Mouse (Mus musculus): ENCODE measurements at regions not wholly inside any gene's neighbourhood (a gene's known extent, or its start where the extent isn't known, plus 50 kb on each side); places are given as distances from the start of the nearest gene placed in this dataset.

GRCm38 (mm10) chr11:64321900-64322425 lies 113.2 kb upstream of the Hs3st3a1 start:
- Histone ChIP-seq H3K4me3 (ENCODE audit: insufficient read depth, low read depth, low read length) (no peak overlapping the region), H3K4me1 (ENCODE audit: control insufficient read depth, insufficient read depth, low read length) (no peaks in the 10 kb centered on the region), H3K27ac (ENCODE audit: insufficient read depth, low read depth, low read length) (no peak overlapping the region), H3K27me3 (replicated peaks; ENCODE audit: control insufficient read depth, insufficient read depth, low read length) (no peaks in the 10 kb centered on the region), H3K36me3 (ENCODE audit: control insufficient read depth, insufficient read depth, low read length) (no peaks in the 10 kb centered on the region)
- WGBS: 88% methylated on average over 8 of the region's 8 CpGs
- DNase-seq: no peak
- TF ChIP-seq POLR2A (IDR thresholded peaks at IDR 0.05; ENCODE audit: low read depth, low read length) (no peak), CTCF (conservative IDR thresholded peaks at IDR 0.05; ENCODE audit: insufficient read depth, insufficient read length, low read depth, low read length) (no peak)

GRCm38 (mm10) chr11:64317458-64317857 lies 117.7 kb upstream of the Hs3st3a1 start:
- H3K4me1 ChIP-seq (ENCODE audit: control insufficient read depth, insufficient read depth, low read length): no peaks in the 10 kb centered on the region
- H3K27me3 ChIP-seq (replicated peaks; ENCODE audit: control insufficient read depth, insufficient read depth, low read length): no peaks in the 10 kb centered on the region
- no peak overlapping the region for H3K27ac ChIP-seq (ENCODE audit: insufficient read depth, low read depth, low read length)
- DNase-seq: no peak
- H3K36me3 ChIP-seq (ENCODE audit: control insufficient read depth, insufficient read depth, low read length): no peaks in the 10 kb centered on the region
- no peak overlapping the region for H3K4me3 ChIP-seq (ENCODE audit: insufficient read depth, low read depth, low read length)
- TF ChIP-seq POLR2A (IDR thresholded peaks at IDR 0.05; ENCODE audit: low read depth, low read length) (no peak), CTCF (conservative IDR thresholded peaks at IDR 0.05; ENCODE audit: insufficient read depth, insufficient read length, low read depth, low read length) (no peak)
- 82% methylated on average over 6 of the region's 6 CpGs for WGBS

- Histone ChIP-seq H3K4me1 (ENCODE audit: control insufficient read depth, insufficient read depth, low read length) (no peaks in the 10 kb centered on the region), H3K4me3 (ENCODE audit: insufficient read depth, low read depth, low read length) (no peak overlapping the region), H3K36me3 (ENCODE audit: control insufficient read depth, insufficient read depth, low read length) (no peaks in the 10 kb centered on the region), H3K27me3 (replicated peaks; ENCODE audit: control insufficient read depth, insufficient read depth, low read length) (no peaks in the 10 kb centered on the region), H3K27ac (ENCODE audit: insufficient read depth, low read depth, low read length) (no peak overlapping the region)
- peak; percentile 19 for DNase-seq
- WGBS: 30% methylated on average over 5 of the region's 5 CpGs
- TF ChIP-seq CTCF (conservative IDR thresholded peaks at IDR 0.05; ENCODE audit: insufficient read depth, insufficient read length, low read depth, low read length): no peak
- TF ChIP-seq POLR2A (IDR thresholded peaks at IDR 0.05; ENCODE audit: low read depth, low read length): no peak
Measured at GRCm38 (mm10) chr11:64314997-64315396, 120.1 kb upstream of the Hs3st3a1 start.

DNA sequence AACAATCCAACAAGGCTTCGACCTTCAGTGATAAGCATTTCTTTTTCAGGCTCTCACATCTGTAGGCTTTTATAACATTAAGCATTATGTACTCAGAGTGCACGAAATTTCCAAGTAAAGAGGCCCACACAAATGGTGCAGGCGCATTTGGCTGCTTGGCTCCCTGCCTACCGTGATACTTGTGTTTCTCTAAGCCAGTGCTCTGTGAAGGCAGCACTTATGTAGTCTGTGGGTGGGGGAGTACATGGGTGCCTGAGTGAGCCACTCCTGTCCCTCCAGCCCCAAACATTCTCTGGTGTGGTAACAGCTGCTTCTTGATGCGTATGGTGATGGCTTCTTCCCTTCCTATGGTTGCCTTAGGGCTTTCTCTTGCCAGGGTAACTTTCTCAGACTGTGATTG lies 121.9 kb upstream of the Hs3st3a1 start:
- Histone ChIP-seq H3K27ac (ENCODE audit: insufficient read depth, low read depth, low read length) (no peak overlapping the region), H3K27me3 (replicated peaks; ENCODE audit: control insufficient read depth, insufficient read depth, low read length) (no peaks in the 10 kb centered on the region), H3K4me1 (ENCODE audit: control insufficient read depth, insufficient read depth, low read length) (no peaks in the 10 kb centered on the region), H3K36me3 (ENCODE audit: control insufficient read depth, insufficient read depth, low read length) (no peaks in the 10 kb centered on the region), H3K4me3 (ENCODE audit: insufficient read depth, low read depth, low read length) (no peak overlapping the region)
- DNase-seq: no peak
- TF ChIP-seq POLR2A (IDR thresholded peaks at IDR 0.05; ENCODE audit: low read depth, low read length): no peak
- no peak for TF ChIP-seq CTCF (conservative IDR thresholded peaks at IDR 0.05; ENCODE audit: insufficient read depth, insufficient read length, low read depth, low read length)
- WGBS: 85% methylated on average over 5 of the region's 5 CpGs

DNA sequence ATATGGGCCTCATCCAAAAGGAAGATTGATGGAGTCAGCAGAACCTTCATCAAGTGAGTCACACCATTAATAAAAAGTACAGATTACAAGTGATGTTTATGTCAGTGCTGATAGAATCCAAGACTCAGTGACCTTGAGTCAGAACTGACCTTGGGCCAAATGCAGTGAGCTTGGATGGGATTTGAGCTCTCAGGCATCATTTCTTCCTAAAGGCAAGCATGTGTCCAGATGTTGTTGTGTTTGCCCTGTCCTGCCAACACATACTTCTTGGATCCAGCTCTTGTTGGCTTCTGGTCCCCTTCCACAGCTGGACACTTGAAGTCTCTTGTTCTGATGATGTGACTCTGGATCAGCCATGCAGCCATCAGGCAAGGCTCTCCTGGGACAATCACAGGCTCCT lies 125.3 kb upstream of the Hs3st3a1 start:
- TF ChIP-seq CTCF (conservative IDR thresholded peaks at IDR 0.05; ENCODE audit: insufficient read depth, insufficient read length, low read depth, low read length): no peak
- TF ChIP-seq POLR2A (IDR thresholded peaks at IDR 0.05; ENCODE audit: low read depth, low read length): no peak
- H3K4me1 ChIP-seq (ENCODE audit: control insufficient read depth, insufficient read depth, low read length): no peaks in the 10 kb centered on the region
- DNase-seq: no peak
- H3K36me3 ChIP-seq (ENCODE audit: control insufficient read depth, insufficient read depth, low read length): no peaks in the 10 kb centered on the region
- H3K27ac ChIP-seq (ENCODE audit: insufficient read depth, low read depth, low read length): no peak overlapping the region
- no peaks in the 10 kb centered on the region for H3K27me3 ChIP-seq (replicated peaks; ENCODE audit: control insufficient read depth, insufficient read depth, low read length)
- H3K4me3 ChIP-seq (ENCODE audit: insufficient read depth, low read depth, low read length): no peak overlapping the region

GRCm38 (mm10) chr11:64297825-64298224 lies 137.3 kb upstream of the Hs3st3a1 start:
- Histone ChIP-seq H3K36me3 (ENCODE audit: control insufficient read depth, insufficient read depth, low read length) (no peaks in the 10 kb centered on the region), H3K4me1 (ENCODE audit: control insufficient read depth, insufficient read depth, low read length) (no peaks in the 10 kb centered on the region), H3K4me3 (ENCODE audit: insufficient read depth, low read depth, low read length) (no peak overlapping the region), H3K27ac (ENCODE audit: insufficient read depth, low read depth, low read length) (no peak overlapping the region), H3K27me3 (replicated peaks; ENCODE audit: control insufficient read depth, insufficient read depth, low read length) (no peaks in the 10 kb centered on the region)
- no peak for TF ChIP-seq CTCF (conservative IDR thresholded peaks at IDR 0.05; ENCODE audit: insufficient read depth, insufficient read length, low read depth, low read length)
- no peak for DNase-seq
- 14% methylated on average over 5 of the region's 5 CpGs for WGBS

GRCm38 (mm10) chr11:64288236-64288635 lies 146.9 kb upstream of the Hs3st3a1 start:
- H3K27me3 ChIP-seq (replicated peaks; ENCODE audit: control insufficient read depth, insufficient read depth, low read length): no peaks in the 10 kb centered on the region
- TF ChIP-seq POLR2A (IDR thresholded peaks at IDR 0.05; ENCODE audit: low read depth, low read length) (no peak), CTCF (conservative IDR thresholded peaks at IDR 0.05; ENCODE audit: insufficient read depth, insufficient read length, low read depth, low read length) (no peak)
- no peaks in the 10 kb centered on the region for H3K4me1 ChIP-seq (ENCODE audit: control insufficient read depth, insufficient read depth, low read length)
- H3K36me3 ChIP-seq (ENCODE audit: control insufficient read depth, insufficient read depth, low read length): no peaks in the 10 kb centered on the region
- WGBS: 96% methylated on average over 3 of the region's 3 CpGs
- DNase-seq: no peak
- no peak overlapping the region for H3K27ac ChIP-seq (ENCODE audit: insufficient read depth, low read depth, low read length)
- H3K4me3 ChIP-seq (ENCODE audit: insufficient read depth, low read depth, low read length): no peak overlapping the region

- no peaks in the 10 kb centered on the region for H3K36me3 ChIP-seq (ENCODE audit: control insufficient read depth, insufficient read depth, low read length)
- H3K4me1 ChIP-seq (ENCODE audit: control insufficient read depth, insufficient read depth, low read length): no peaks in the 10 kb centered on the region
- no peak for DNase-seq
- TF ChIP-seq CTCF (conservative IDR thresholded peaks at IDR 0.05; ENCODE audit: insufficient read depth, insufficient read length, low read depth, low read length) (no peak), POLR2A (IDR thresholded peaks at IDR 0.05; ENCODE audit: low read depth, low read length) (no peak)
- H3K4me3 ChIP-seq (ENCODE audit: insufficient read depth, low read depth, low read length): no peak overlapping the region
- no peak overlapping the region for H3K27ac ChIP-seq (ENCODE audit: insufficient read depth, low read depth, low read length)
- no peaks in the 10 kb centered on the region for H3K27me3 ChIP-seq (replicated peaks; ENCODE audit: control insufficient read depth, insufficient read depth, low read length)
Measured at GRCm38 (mm10) chr11:64287499-64287898, 147.6 kb upstream of the Hs3st3a1 start.
